Mouse (Mus musculus) c-Kit-negative CD71-positive TER-119-positive erythroid progenitor cells, embryonic 14.5 days (primary cell): Measurements from ENCODE around the gene Otud6a.
"Not testable (repeated sequence)": the region's sequence is repeated elsewhere in the genome, so short reads cannot be mapped to it uniquely, and the experiment has no call there.

Source experiments
- DNase-seq: peaks from one replicate; pipeline ENCODE4 v3.0.0-alpha.2; 2013; ENCODE audit warnings: low read depth, low spot score

Gene Otud6a

DNA sequence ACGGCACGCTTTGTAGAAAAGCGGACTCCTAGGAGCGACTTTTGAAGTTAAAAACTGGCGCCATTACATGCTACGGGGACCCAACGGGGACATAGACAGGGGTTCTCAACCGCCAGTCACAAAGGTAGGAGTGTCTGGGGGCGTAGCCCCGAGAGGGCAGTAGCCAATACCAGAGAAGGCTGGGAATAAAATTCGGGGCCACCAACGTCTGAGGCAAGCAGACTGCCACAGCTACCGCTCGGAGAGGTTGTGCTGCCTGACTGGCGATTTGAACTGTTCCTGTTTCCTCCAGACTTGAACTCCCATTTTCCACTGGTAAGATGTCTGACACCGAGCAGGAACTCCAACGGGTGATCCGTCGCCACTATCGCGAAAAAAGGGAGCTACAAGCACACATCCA, at the start of gene Otud6a:
Otud6a (plus strand) TSS at position 321 of the 400 bp plus-strand sequence.
- no peak for DNase-seq

DNA sequence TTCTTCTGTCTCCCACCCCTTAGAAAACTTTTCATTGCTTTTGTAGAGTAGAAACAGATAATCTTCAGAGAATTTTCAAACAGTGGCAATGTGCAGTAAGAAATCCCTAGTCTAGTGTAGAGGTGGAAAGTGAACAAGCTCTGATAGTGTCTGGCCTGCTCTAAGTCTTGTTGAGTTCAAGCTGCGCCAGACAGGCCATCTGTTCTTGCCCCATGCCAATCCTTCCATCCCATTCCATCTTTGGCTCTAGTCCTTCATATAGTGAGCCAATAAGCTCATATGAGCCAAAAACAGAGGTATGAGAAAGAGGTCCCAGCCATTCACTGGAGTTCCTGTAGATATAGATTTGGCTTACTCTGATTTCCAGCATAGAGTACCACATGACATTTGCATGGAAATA, 38.9 kb upstream of the Otud6a start:
- DNase-seq = no peak

DNA sequence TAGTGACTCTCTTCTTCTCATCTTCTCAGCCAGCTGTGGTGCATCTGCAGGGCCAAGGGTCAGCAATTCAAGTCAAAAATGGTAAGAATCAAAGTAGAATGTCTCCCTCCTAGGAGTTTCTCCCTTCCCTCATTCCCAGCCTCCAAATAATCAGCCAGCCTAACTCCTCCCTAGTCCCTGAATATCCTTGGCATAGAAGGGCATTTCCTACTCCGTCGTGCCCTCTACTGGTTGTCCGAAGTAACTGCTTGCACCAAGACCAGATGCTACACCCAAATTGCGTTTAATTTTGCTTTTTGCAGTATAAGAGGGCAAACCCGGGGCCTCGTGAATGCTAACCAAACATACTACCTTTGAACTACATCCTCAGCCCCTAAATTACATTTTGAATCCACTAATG, 36.5 kb upstream of the Otud6a start:
- peak; percentile 4 for DNase-seq

- DNase-seq = no peak
Observed at GRCm38 (mm10) chrX:100394223-100394861, 34.5 kb upstream of the Otud6a start.

DNA sequence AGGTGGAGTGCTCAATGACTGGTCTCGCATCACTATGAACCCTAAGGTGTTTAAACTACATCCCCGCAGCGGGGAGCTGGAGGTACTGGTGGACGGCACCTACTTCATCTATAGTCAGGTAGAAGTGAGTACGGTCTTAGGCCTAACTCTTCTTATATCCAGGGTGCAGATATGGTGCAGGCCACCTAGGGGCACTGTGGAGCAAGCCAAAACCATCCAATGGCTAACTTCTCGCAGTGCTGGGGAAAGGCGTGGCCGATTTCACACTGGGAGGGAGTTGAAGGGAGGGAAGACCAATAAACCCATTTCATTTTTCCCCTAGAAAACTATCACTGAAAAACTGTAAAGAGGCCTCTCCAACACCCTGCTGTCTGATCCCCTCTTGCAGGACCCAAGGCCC, 33.8 kb upstream of the Otud6a start:
- peak; percentile 25 for DNase-seq

DNA sequence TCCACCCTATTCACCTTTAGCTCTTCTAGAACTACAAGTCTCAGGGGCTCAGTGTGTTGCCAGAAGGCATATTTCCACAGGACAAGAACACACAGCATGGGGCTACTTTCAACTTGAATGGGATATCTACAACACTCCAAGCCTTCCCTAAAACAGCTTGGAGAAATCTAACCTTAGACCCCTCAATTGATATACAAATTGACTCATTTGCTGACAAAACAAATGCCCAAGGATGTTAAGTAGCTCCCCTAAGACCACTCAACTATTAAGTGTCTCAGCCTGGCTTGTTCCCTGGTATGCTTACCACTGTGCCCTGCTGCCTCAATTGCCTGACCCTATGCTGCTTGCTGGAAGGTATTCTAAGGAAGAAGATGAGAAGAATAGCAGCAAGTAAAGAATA, 27.9 kb upstream of the Otud6a start:
- DNase-seq = no peak

GRCm38 (mm10) chrX:100401657-100402056, 27.2 kb upstream of the Otud6a start:
- no peak for DNase-seq

DNA sequence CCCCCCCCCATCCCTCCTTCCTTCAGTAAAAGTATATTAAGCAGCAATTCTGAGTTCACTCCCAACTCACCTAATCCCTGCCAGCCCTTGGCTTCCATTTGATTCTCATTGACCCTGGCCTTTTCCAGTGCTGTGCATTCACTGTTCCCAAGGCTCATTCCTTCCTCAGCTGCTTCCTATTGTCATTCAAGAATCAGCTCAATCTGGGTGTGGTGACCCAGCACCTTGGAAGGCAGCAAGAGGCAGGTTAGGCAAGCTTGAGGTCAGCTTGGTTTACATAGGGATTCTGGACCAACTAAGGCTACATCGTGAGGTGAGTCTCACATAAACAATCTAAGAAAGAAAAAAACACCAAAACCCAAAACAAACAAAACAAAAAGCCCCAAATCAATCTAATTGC, 19.6 kb upstream of the Otud6a start:
- no peak for DNase-seq

GRCm38 (mm10) chrX:100432311-100432710, 3.5 kb downstream of the Otud6a start:
- DNase-seq = no peak

- DNase-seq = not testable (repeated sequence)
Observed at GRCm38 (mm10) chrX:100442617-100443016, 13.8 kb downstream of the Otud6a start, which contains the start of gene Awat2. Gene Awat2 (minus strand): TSS chrX:100442717.

- DNase-seq = no peak
Observed at GRCm38 (mm10) chrX:100443532-100443931, 14.7 kb downstream of the Otud6a start.

DNA sequence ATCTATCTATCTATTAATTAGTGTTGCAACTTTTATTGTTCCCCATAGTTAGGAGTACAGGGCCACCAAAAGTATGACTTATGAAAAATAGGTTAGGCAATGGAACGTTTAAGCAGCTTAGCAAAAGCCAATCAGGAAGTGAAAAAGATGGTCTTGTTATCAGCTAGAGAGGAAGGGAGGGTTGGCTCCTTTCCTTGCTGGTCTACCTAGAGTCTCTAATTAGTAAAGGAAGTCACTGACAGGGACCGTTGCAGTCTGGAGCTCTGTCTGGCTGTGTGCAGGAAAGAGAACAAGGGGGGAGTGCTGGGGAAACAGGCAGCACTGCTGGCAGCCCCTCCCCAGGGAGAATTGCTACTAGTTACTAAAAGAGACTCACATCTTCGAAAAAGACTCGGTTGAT, 39.2 kb downstream of the Otud6a start:
- DNase-seq = no peak

- no peak for DNase-seq
Observed at GRCm38 (mm10) chrX:100470126-100470525, 41.3 kb downstream of the Otud6a start.

- no peak for DNase-seq
Observed at GRCm38 (mm10) chrX:100471491-100471890, 42.7 kb downstream of the Otud6a start.

GRCm38 (mm10) chrX:100475569-100476223, 46.9 kb downstream of the Otud6a start:
- no peak for DNase-seq
